ENCODE assay signal across 8 mouse cellular contexts in genomic region chr14:76310278-76310677, GRCm38 (mm10).
DNase-seq lines count a peak whose midpoint lies in the region; ATAC-seq lines count a peak whose summit lies in the region.

No protein-coding gene starts in this region.

- H3K4me1 ChIP-seq in midbrain, embryonic 16.5 days (ENCODE audit: control insufficient read depth, insufficient read depth, low read length): peaks cover 13% of the 10 kb centered on the region
- peaks cover 20% of the 10 kb centered on the region for H3K4me1 ChIP-seq in midbrain, embryonic 10.5 days

- H3K36me3 ChIP-seq in midbrain, embryonic 16.5 days (ENCODE audit: control insufficient read depth, insufficient read depth, low read length): no peaks in the 10 kb centered on the region
- H3K36me3 ChIP-seq in midbrain, embryonic 10.5 days: no peaks in the 10 kb centered on the region

- DNase-seq in midbrain, embryonic 10.5 days (ENCODE audit: low spot score): no peak
- peak; percentile 89 to 90 for DNase-seq in cerebellum, postnatal 14 days
- peak; percentile 68 to 76 for DNase-seq in heart, adult 9 months (ENCODE audit: low spot score in 2 of 2)
- peak; percentile 32 to 49 for DNase-seq in left cerebral cortex, adult 18-20 months (ENCODE audit: low spot score in 2 of 2)
- DNase-seq in ovary, postnatal 10 days (ENCODE audit: low spot score): peak; percentile 13
- DNase-seq in liver: no peak

- H3K27me3 ChIP-seq in midbrain, embryonic 16.5 days (ENCODE audit: control insufficient read depth, insufficient read depth, low read depth, low read length): no peaks in the 10 kb centered on the region
- H3K27me3 ChIP-seq in midbrain, embryonic 10.5 days (ENCODE audit: low read depth, poor library complexity, severe bottlenecking): no peaks in the 10 kb centered on the region

- 0 out of 2 replicates have a peak, but pooled peaks have one; percentile 49 for ATAC-seq in midbrain, embryonic 16.5 days
- ATAC-seq in activated CD4-positive, CD25-positive, alpha-beta regulatory T cell, adult 4 months: no peak

- no peak overlapping the region for H3K9ac ChIP-seq in midbrain, embryonic 16.5 days (ENCODE audit: low read depth, low read length)

- no peak overlapping the region for H3K4me2 ChIP-seq in midbrain, embryonic 16.5 days (ENCODE audit: low read length)

- H3K4me3 ChIP-seq in midbrain, embryonic 16.5 days (ENCODE audit: low read depth, low read length): no peak overlapping the region
- no peak overlapping the region for H3K4me3 ChIP-seq in midbrain, embryonic 10.5 days

- WGBS in midbrain, embryonic 16.5 days: 80% methylated on average over 6 of the region's 6 CpGs
- WGBS in midbrain, embryonic 10.5 days: 84% methylated on average over 6 of the region's 6 CpGs

- H3K9me3 ChIP-seq in midbrain, embryonic 16.5 days (replicated peaks; ENCODE audit: control insufficient read depth, low read length, poor library complexity, severe bottlenecking): no peaks in the 10 kb centered on the region
- no peaks in the 10 kb centered on the region for H3K9me3 ChIP-seq in midbrain, embryonic 10.5 days (replicated peaks)

- no peak overlapping the region for H3K27ac ChIP-seq in midbrain, embryonic 16.5 days (ENCODE audit: low read length)
- no peak overlapping the region; the same call in 1 of the 2 replicates for H3K27ac ChIP-seq in midbrain, embryonic 10.5 days (replicated peaks)

Comparison
In these comparisons a context has a peak if more than half of its experiments do, and no peak if none do; other contexts are left out.
1. DNase-seq: peak in cerebellum, postnatal 14 days (2 of 2), heart, adult 9 months (2 of 2), left cerebral cortex, adult 18-20 months (2 of 2) and ovary, postnatal 10 days (single experiment); none in midbrain, embryonic 10.5 days (single experiment) and liver (single experiment).